Mouse (Mus musculus) cerebellum, postnatal 36 days (tissue): ENCODE data around the gene Ywhag.
A peak's percentile ranks its signal among the peaks of the same experiment; 100 is the strongest.

Experiments
- DNase-seq, 2 experiments: peaks; one replicate each; pipeline ENCODE4 v3.0.0; 2021 to 2022; ENCODE audit warnings: mixed read lengths in 2 of 2

The Ywhag gene

GRCm38 (mm10) chr5:135950710-135951412 is 16.4 kb upstream of the Ywhag start:
- no peak for DNase-seq

- no peak for DNase-seq
Observed at GRCm38 (mm10) chr5:135946621-135947020, 12.2 kb upstream of the Ywhag start.

- DNase-seq, result no peak
Observed at GRCm38 (mm10) chr5:135945916-135946408, 11.5 kb upstream of the Ywhag start.

GRCm38 (mm10) chr5:135942710-135943109 is 8.3 kb upstream of the Ywhag start:
- no peak for DNase-seq

GRCm38 (mm10) chr5:135940587-135940986 is 6.2 kb upstream of the Ywhag start:
- DNase-seq, result no peak

GRCm38 (mm10) chr5:135935641-135936190 is 1.3 kb upstream of the Ywhag start:
- DNase-seq, result no peak

- no peak for DNase-seq
Observed at GRCm38 (mm10) chr5:135935176-135935523, 734 bp upstream of the Ywhag start.

GRCm38 (mm10) chr5:135933900-135934441 is 445 bp downstream of the Ywhag start:
- peak; percentile 61 to 72 for DNase-seq

GRCm38 (mm10) chr5:135933222-135933899 is 1.1 kb downstream of the Ywhag start:
- DNase-seq, result no peak

GRCm38 (mm10) chr5:135932359-135932758 is 2.1 kb downstream of the Ywhag start:
- no peak for DNase-seq

GRCm38 (mm10) chr5:135931526-135931925 is 2.9 kb downstream of the Ywhag start:
- DNase-seq, result no peak

GRCm38 (mm10) chr5:135929685-135930424 is 4.6 kb downstream of the Ywhag start:
- DNase-seq, result no peak

- no peak for DNase-seq
Observed at GRCm38 (mm10) chr5:135923901-135924300, 10.5 kb downstream of the Ywhag start.

- no peak for DNase-seq
Observed at GRCm38 (mm10) chr5:135919902-135920301, 14.5 kb downstream of the Ywhag start.

GRCm38 (mm10) chr5:135918593-135918992 is 15.8 kb downstream of the Ywhag start:
- DNase-seq, result no peak

GRCm38 (mm10) chr5:135918059-135918437 is 16.4 kb downstream of the Ywhag start:
- no peak for DNase-seq

- no peak for DNase-seq
Observed at GRCm38 (mm10) chr5:135917327-135918058, 16.9 kb downstream of the Ywhag start.

- DNase-seq, result peak; percentile 80 to 81
Observed at GRCm38 (mm10) chr5:135916601-135917000, 17.8 kb downstream of the Ywhag start.

- DNase-seq, result no peak
Observed at GRCm38 (mm10) chr5:135916051-135916565, 18.3 kb downstream of the Ywhag start.

- DNase-seq, result peak; percentile 52 to 68
Observed at GRCm38 (mm10) chr5:135914156-135914555, 20.3 kb downstream of the Ywhag start.

GRCm38 (mm10) chr5:135913201-135913600 is 21.2 kb downstream of the Ywhag start:
- no peak for DNase-seq

- no peak for DNase-seq
Observed at GRCm38 (mm10) chr5:135911633-135912220, 22.7 kb downstream of the Ywhag start.
